ENCODE assay signal across 9 mouse cellular contexts in the genomic region with DNA sequence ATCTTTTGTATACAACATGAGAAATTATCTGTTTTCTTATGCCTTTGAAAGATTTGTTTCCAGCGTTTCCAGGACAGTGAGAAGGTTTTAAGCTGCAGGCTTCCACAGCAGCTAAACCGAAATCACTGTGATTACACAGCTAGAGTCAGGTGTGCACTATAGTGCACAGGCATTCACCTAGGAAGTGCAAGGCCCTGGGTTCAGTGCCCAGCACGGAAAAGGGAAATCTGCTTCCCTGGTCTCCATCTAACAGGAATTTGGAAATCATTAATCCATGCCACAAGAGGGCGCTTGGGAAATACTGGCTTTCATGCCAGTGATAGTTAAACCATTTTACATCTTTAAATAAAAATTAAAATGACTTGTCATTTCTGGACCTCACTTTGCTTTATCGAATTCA. TPM values are rescaled to one million over a fixed set of nuclear protein-coding genes. Genes with fewer than 3 reads are reported as not detected.
A peak's percentile ranks its signal among the peaks of the same experiment; 100 is the strongest.
DNase-seq lines count a peak whose midpoint lies in the region; ATAC-seq lines count a peak whose summit lies in the region.
"Had no signal": no experiment of that assay in that cellular context is flagged by ENCODE, and none has a peak within 500 bp of the region (broad histone marks: within the 10 kb centered on the region; RNA-seq: fewer than 3 reads in every experiment).

No protein-coding gene starts in this region.

- intact Hi-C loops in heart, postnatal 25 days (cut with DNase I) = no loop called here

- DNase-seq in heart, adult 8-10 months (ENCODE audit: low spot score) = peak; percentile 44
- no peak for DNase-seq in heart, postnatal 25 days (ENCODE audit: low spot score)
- peak; percentile 48 for DNase-seq in neural tube, embryonic 11.5 days (ENCODE audit: low spot score)
- DNase-seq in neural tube, embryonic 10.5 days (ENCODE audit: extremely low spot score, low spot score) = no peak
- peak; percentile 54 to 73 for DNase-seq in cerebellum, postnatal 36 days
- peak; percentile 44 for DNase-seq in mesoderm, embryonic 11.5 days (ENCODE audit: low read depth, low spot score)
- no peak for DNase-seq in thymus, postnatal 36 days

- no peaks in the 10 kb centered on the region for H3K9me3 ChIP-seq in neural tube, embryonic 11.5 days (ENCODE audit: control insufficient read depth, low read length)
- H3K9me3 ChIP-seq in hindbrain, embryonic 16.5 days (ENCODE audit: control insufficient read depth, low read length) = no peaks in the 10 kb centered on the region
- H3K9me3 ChIP-seq: limb, embryonic 15.5 days had no signal

- H3K4me1 ChIP-seq in neural tube, embryonic 11.5 days (ENCODE audit: control insufficient read depth, insufficient read depth, low read length) = no peaks in the 10 kb centered on the region
- H3K4me1 ChIP-seq in hindbrain, embryonic 16.5 days (ENCODE audit: control insufficient read depth, insufficient read depth, low read depth, low read length) = peaks cover 2% of the 10 kb centered on the region; the same call in 1 of the 2 replicates

- no peak overlapping the region for H3K27ac ChIP-seq in neural tube, embryonic 11.5 days (ENCODE audit: low read depth, low read length)
- no peak overlapping the region for H3K27ac ChIP-seq in hindbrain, embryonic 16.5 days (ENCODE audit: low read depth, low read length)
- H3K27ac ChIP-seq: limb, embryonic 15.5 days had no signal

- ATAC-seq in neural tube, embryonic 11.5 days (ENCODE audit: insufficient read depth, low FRiP score, low TSS enrichment) = no peak
- no peak for ATAC-seq in hindbrain, embryonic 16.5 days

- no peak overlapping the region for H3K4me2 ChIP-seq in neural tube, embryonic 11.5 days (ENCODE audit: low read depth)
- H3K4me2 ChIP-seq in hindbrain, embryonic 16.5 days (ENCODE audit: low read length) = no peak overlapping the region
- H3K4me2 ChIP-seq: limb, embryonic 15.5 days had no signal

- H3K4me3 ChIP-seq in neural tube, embryonic 11.5 days (ENCODE audit: low read depth, low read length) = no peak overlapping the region
- no peak overlapping the region for H3K4me3 ChIP-seq in hindbrain, embryonic 16.5 days (ENCODE audit: low read length)
- H3K4me3 ChIP-seq: limb, embryonic 15.5 days had no signal

- 43% methylated on average over 5 of the region's 5 CpGs for WGBS in neural tube, embryonic 11.5 days
- 37% methylated on average over 5 of the region's 5 CpGs for WGBS in hindbrain, embryonic 16.5 days

- H3K36me3 ChIP-seq in neural tube, embryonic 11.5 days (ENCODE audit: control insufficient read depth, insufficient read depth, low read length) = no peaks in the 10 kb centered on the region
- no peaks in the 10 kb centered on the region for H3K36me3 ChIP-seq in hindbrain, embryonic 16.5 days (ENCODE audit: control insufficient read depth, insufficient read depth, low read length)
- H3K36me3 ChIP-seq: limb, embryonic 15.5 days had no signal

- H3K27me3 ChIP-seq in neural tube, embryonic 11.5 days (ENCODE audit: control insufficient read depth, insufficient read depth, low read length) = no peaks in the 10 kb centered on the region
- no peaks in the 10 kb centered on the region for H3K27me3 ChIP-seq in hindbrain, embryonic 16.5 days (replicated peaks; ENCODE audit: control insufficient read depth, insufficient read depth, low read length)
- H3K27me3 ChIP-seq: limb, embryonic 15.5 days had no signal

- no peak overlapping the region for H3K9ac ChIP-seq in neural tube, embryonic 11.5 days (ENCODE audit: low read length)
- H3K9ac ChIP-seq in hindbrain, embryonic 16.5 days (ENCODE audit: low read depth, low read length) = no peak overlapping the region
- H3K9ac ChIP-seq: limb, embryonic 15.5 days had no signal

RNA-seq across cellular contexts. Expression of a gene that starts 44.0 kb away (rescaled TPM):
- total RNA-seq in heart, adult 8-10 months (2022) = 10 to 100 TPM; 10.2 to 11.5 (median 10.8) TPM
- 10 to 100 TPM; 13.7 to 14.1 TPM for total RNA-seq in heart, postnatal 25 days (2021)
- 99.9 and 108 TPM in 2 replicates for polyA plus RNA-seq in neural tube, embryonic 11.5 days (2014; fragmentation: Nextera tagmentation; extraction: Ambion mirVana)
- polyA plus RNA-seq in hindbrain, embryonic 16.5 days (2015; fragmentation: Nextera tagmentation; extraction: Ambion mirVana) = 15.4 and 22.2 TPM in 2 replicates

Comparison
In these comparisons a context has a peak if more than half of its experiments do, and no peak if none do; other contexts are left out.
1. DNase-seq: peak in heart, adult 8-10 months (single experiment), neural tube, embryonic 11.5 days (single experiment), cerebellum, postnatal 36 days (2 of 2) and mesoderm, embryonic 11.5 days (single experiment); none in heart, postnatal 25 days (single experiment), neural tube, embryonic 10.5 days (single experiment) and thymus, postnatal 36 days (0 of 2).